Mouse (Mus musculus): Measurements from ENCODE around the gene Ncoa3. TPM values are rescaled to one million over a fixed set of nuclear protein-coding genes. Genes with fewer than 3 reads are reported as not detected.

Ncoa3 gene
- total RNA-seq, 2 experiments from 2014 or later, result 32.0 to 32.6 TPM

Other genes with a start within 250 kb of the Ncoa3 start
- 100 to 1,000 TPM; 138 to 143 TPM for gene Zmynd8, start 93.6 kb upstream of the Ncoa3 start, total RNA-seq (2021)
- gene Sulf2, start 163.0 kb downstream of the Ncoa3 start, total RNA-seq (2021), result 100 to 1,000 TPM; 198 to 202 TPM